Mouse (Mus musculus) intestine, embryonic 14.5 days (tissue): ENCODE data around the gene Aktip. TPM values are rescaled to one million over a fixed set of nuclear protein-coding genes. Genes with fewer than 3 reads are reported as not detected.

ENCODE experiments used
- ATAC-seq: fragments of 200-750 bp; cut with Nextera tagmentation; replicated peaks from 2 replicates; pipeline ENCODE4 v1.8.0; 2017; ENCODE audit warnings: low read depth, moderate number of reproducible peaks, moderate TSS enrichment, moderate library complexity; ENCODE audit not compliant: low FRiP score, low TSS enrichment
- DNase-seq: peaks from one replicate; pipeline ENCODE4 v3.0.0-alpha.2; 2018; ENCODE audit warnings: low spot score
- H3K27ac ChIP-seq: fragments of 300-500 bp; sonication (generic); 2 replicates; pipeline ENCODE4 v1.5.1; 2014; ENCODE audit warnings: low read depth, mild to moderate bottlenecking, control low read depth
- H3K27me3 ChIP-seq: fragments of 300-500 bp; sonication (generic); replicated peaks from 2 replicates; pipeline ENCODE4 v1.6.1; 2014; ENCODE audit warnings: low read length, control low read depth; ENCODE audit not compliant: control insufficient read depth, insufficient read depth
- H3K36me3 ChIP-seq: fragments of 300-500 bp; sonication (generic); 2 replicates; pipeline ENCODE4 v1.6.1; 2014; ENCODE audit warnings: low read length, control low read depth; ENCODE audit not compliant: control insufficient read depth, insufficient read depth
- H3K4me1 ChIP-seq: fragments of 300-500 bp; sonication (generic); replicated peaks from 2 replicates; pipeline ENCODE4 v1.6.1; 2014; ENCODE audit warnings: low read length, control low read depth, mixed read lengths; ENCODE audit not compliant: control insufficient read depth, insufficient read depth
- H3K4me2 ChIP-seq: fragments of 300-500 bp; sonication (generic); 2 replicates; pipeline ENCODE4 v1.6.1; 2014; ENCODE audit warnings: low read length
- H3K4me3 ChIP-seq: fragments of 300-500 bp; sonication (generic); 2 replicates; pipeline ENCODE4 v1.5.1; 2014; ENCODE audit warnings: low read depth, low read length, control low read depth, mixed read lengths
- H3K9ac ChIP-seq: fragments of 300-500 bp; sonication (generic); 2 replicates; pipeline ENCODE4 v1.6.1; 2014; ENCODE audit warnings: mild to moderate bottlenecking, low read length
- H3K9me3 ChIP-seq: fragments of 300-500 bp; sonication (generic); 2 replicates; pipeline ENCODE4 v1.6.1; 2016; ENCODE audit warnings: low read length, control low read depth; ENCODE audit not compliant: control insufficient read depth
- WGBS: fragments of 180-500 bp; shearing (Covaris S2); extraction: QIAGEN DNeasy Blood & Tissue Kit; methylation state at CpG from one replicate; pipeline ENCODE4 v1.1.7; 2014; 5-methylcytosine and 5-hydroxymethylcytosine counted together
- polyA plus RNA-seq: library from polyadenylated mRNA; unstranded; fragments of >200 nt; fragmentation: Nextera tagmentation; extraction: Ambion mirVana; gene quantifications from 2 replicates; pipeline ENCODE4 v1.2.1, GENCODE M21; 2014

Gene Aktip
- polyA plus RNA-seq, 1 experiment from 2014 or later = 48.6 TPM

DNA sequence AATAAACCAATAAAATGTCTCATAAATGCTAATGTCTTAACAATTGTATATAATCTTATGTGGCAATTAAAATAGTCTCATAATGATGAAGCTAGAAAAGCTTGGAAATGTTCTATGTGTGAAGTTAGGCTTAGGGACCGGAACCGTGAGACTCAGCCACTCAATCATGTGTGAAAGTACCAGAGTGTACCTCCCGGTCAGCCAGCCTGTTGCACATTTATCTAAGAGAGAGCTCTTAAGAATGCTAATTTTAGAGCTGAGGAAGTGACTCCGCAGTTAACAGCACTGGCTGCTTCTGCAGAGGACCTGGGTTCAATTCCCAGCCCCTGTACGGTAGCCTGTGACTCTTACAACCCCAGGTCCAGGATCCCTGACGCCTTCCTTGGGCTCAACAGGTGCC is 101.7 kb downstream of the Aktip start:
- no peak overlapping the region for H3K4me2 ChIP-seq
- no peak for ATAC-seq
- H3K4me3 ChIP-seq = no peak overlapping the region
- no peak for DNase-seq
- H3K9me3 ChIP-seq = no peaks in the 10 kb centered on the region
- H3K27me3 ChIP-seq = no peaks in the 10 kb centered on the region
- H3K4me1 ChIP-seq = no peaks in the 10 kb centered on the region
- 90% methylated on average over 6 of the region's 6 CpGs for WGBS
- H3K27ac ChIP-seq = no peak overlapping the region
- H3K9ac ChIP-seq = no peak overlapping the region
- peaks cover 42% of the 10 kb centered on the region; the same call in 1 of the 2 replicates for H3K36me3 ChIP-seq

DNA sequence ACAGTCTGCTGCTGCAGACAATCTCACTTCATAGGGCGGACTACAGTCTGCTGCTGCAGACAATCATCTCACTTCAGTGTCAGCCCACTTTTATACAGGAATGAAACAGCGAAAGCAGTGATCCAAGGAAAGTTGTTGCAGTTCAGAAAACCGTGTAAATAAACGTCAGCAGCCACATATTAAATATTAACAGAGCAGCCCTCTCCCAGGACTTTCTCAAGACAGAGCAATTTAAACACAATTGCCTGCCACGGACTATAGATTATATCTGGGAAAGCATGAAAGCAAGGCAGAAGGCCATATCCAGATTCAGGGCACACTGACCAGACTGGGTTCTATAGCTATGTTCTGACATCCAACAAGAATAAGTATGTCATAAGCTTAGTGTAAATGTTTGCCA is 105.6 kb downstream of the Aktip start:
- H3K4me1 ChIP-seq = no peaks in the 10 kb centered on the region
- no peak overlapping the region for H3K27ac ChIP-seq
- DNase-seq (no peak), ATAC-seq (no peak)
- no peak overlapping the region for H3K4me2 ChIP-seq
- no peak overlapping the region for H3K4me3 ChIP-seq
- H3K9ac ChIP-seq = no peak overlapping the region
- no peaks in the 10 kb centered on the region for H3K9me3 ChIP-seq
- H3K36me3 ChIP-seq = peaks cover 51% of the 10 kb centered on the region
- H3K27me3 ChIP-seq = no peaks in the 10 kb centered on the region
- 72% methylated on average over 5 of the region's 5 CpGs for WGBS

DNA sequence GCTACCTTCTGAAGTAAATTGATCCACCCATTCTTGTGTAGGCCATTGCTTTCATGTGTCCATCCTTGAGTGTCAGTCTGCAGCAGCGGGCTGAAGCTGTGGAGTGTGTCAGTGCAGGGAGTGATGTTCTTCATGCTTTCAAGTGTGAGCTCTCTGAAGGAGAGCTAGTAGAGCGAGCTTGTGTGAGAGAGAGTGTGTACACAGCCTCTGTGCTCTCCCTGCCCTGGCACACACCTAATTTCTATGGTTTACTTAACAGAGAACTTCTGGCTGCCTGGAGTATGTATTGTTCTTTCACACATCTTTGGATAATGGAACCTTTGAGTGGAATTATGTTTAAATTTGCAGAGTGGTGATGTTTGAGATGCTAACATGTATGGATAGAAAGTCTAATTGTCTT is 110.2 kb downstream of the Aktip start:
- no peak overlapping the region for H3K4me3 ChIP-seq
- DNase-seq (no peak), ATAC-seq (no peak)
- no peak overlapping the region for H3K4me2 ChIP-seq
- H3K27ac ChIP-seq = no peak overlapping the region
- no peaks in the 10 kb centered on the region for H3K4me1 ChIP-seq
- H3K9me3 ChIP-seq = no peaks in the 10 kb centered on the region
- peaks cover 57% of the 10 kb centered on the region for H3K36me3 ChIP-seq
- 88% methylated on average over 2 of the region's 2 CpGs for WGBS
- no peaks in the 10 kb centered on the region for H3K27me3 ChIP-seq
- no peak overlapping the region for H3K9ac ChIP-seq

- Histone ChIP-seq H3K4me2 (no peak overlapping the region), H3K9ac (no peak overlapping the region), H3K4me1 (no peaks in the 10 kb centered on the region), H3K27ac (no peak overlapping the region), H3K9me3 (no peaks in the 10 kb centered on the region), H3K4me3 (no peak overlapping the region), H3K36me3 (peaks cover 57% of the 10 kb centered on the region), H3K27me3 (no peaks in the 10 kb centered on the region)
- ATAC-seq (no peak), DNase-seq (no peak)
- WGBS = 91% methylated on average over 7 of the region's 7 CpGs
These were observed 111.3 kb downstream of the Aktip start for GRCm38 (mm10) chr8:91088452-91088851.

GRCm38 (mm10) chr8:91082428-91082827 is 117.3 kb downstream of the Aktip start:
- Histone ChIP-seq H3K27ac (no peak overlapping the region), H3K4me2 (no peak overlapping the region), H3K27me3 (no peaks in the 10 kb centered on the region), H3K9ac (no peak overlapping the region), H3K4me3 (no peak overlapping the region), H3K4me1 (no peaks in the 10 kb centered on the region), H3K36me3 (peaks cover 47% of the 10 kb centered on the region), H3K9me3 (no peaks in the 10 kb centered on the region)
- DNase-seq (no peak), ATAC-seq (no peak; the same call in 1 of the 2 replicates)
- 91% methylated on average over 12 of the region's 12 CpGs for WGBS

- Histone ChIP-seq H3K4me2 (no peak overlapping the region), H3K4me1 (no peaks in the 10 kb centered on the region), H3K9me3 (no peaks in the 10 kb centered on the region), H3K9ac (no peak overlapping the region), H3K27me3 (no peaks in the 10 kb centered on the region), H3K36me3 (peaks cover 43% of the 10 kb centered on the region), H3K27ac (no peak overlapping the region), H3K4me3 (no peak overlapping the region)
- DNase-seq (no peak), ATAC-seq (no peak)
- WGBS = 81% methylated on average over 7 of the region's 7 CpGs
These were observed 117.9 kb downstream of the Aktip start for GRCm38 (mm10) chr8:91081911-91082310.

DNA sequence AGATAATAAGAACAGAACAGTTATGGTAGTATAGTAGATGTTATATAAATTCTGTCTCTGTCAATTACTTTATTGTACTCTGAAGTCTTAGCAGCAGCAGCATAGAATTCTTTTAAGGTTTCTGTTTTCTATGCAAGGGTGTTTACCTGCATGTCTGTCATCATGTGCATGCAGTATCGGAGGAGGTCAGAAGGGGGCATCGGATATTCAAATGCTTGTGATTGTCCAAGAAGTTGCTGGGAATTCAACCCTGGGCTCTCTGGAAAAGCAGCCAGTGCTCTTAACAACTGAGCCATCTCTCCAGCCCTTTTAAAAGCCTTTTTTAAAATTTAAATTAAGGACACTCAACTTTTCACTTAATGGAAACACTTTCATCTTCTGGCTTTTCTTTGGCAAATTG is 120.1 kb downstream of the Aktip start:
- Histone ChIP-seq H3K27me3 (no peaks in the 10 kb centered on the region), H3K27ac (no peak overlapping the region), H3K4me2 (no peak overlapping the region), H3K4me1 (no peaks in the 10 kb centered on the region), H3K4me3 (no peak overlapping the region), H3K9me3 (no peaks in the 10 kb centered on the region), H3K9ac (no peak overlapping the region), H3K36me3 (peaks cover 33% of the 10 kb centered on the region)
- DNase-seq (no peak), ATAC-seq (no peak)
- 97% methylated on average over 2 of the region's 2 CpGs for WGBS

- no peak overlapping the region for H3K27ac ChIP-seq
- WGBS = 94% methylated on average over 12 of the region's 12 CpGs
These were observed 122.5 kb downstream of the Aktip start for GRCm38 (mm10) chr8:91077077-91077867.

More at GRCm38 (mm10) chr8:91077077-91077867, 122.5 kb downstream of the Aktip start:
- H3K9me3 ChIP-seq = no peaks in the 10 kb centered on the region
- H3K36me3 ChIP-seq = peaks cover 26% of the 10 kb centered on the region
- no peaks in the 10 kb centered on the region for H3K4me1 ChIP-seq
- no peak for DNase-seq
- no peaks in the 10 kb centered on the region for H3K27me3 ChIP-seq
- ATAC-seq = no peak
- H3K4me3 ChIP-seq = no peak overlapping the region
- H3K4me2 ChIP-seq = no peak overlapping the region
- no peak overlapping the region for H3K9ac ChIP-seq
